Mouse (Mus musculus) A20 (cell line): Measurements from ENCODE around the gene Rps25.
A peak's percentile ranks its signal among the peaks of the same experiment; 100 is the strongest.

ENCODE experiments used
- DNase-seq: peaks from one replicate; pipeline ENCODE4 v3.0.0-alpha.2; 2011; ENCODE audit warnings: low read depth, low spot score

Rps25 gene

DNA sequence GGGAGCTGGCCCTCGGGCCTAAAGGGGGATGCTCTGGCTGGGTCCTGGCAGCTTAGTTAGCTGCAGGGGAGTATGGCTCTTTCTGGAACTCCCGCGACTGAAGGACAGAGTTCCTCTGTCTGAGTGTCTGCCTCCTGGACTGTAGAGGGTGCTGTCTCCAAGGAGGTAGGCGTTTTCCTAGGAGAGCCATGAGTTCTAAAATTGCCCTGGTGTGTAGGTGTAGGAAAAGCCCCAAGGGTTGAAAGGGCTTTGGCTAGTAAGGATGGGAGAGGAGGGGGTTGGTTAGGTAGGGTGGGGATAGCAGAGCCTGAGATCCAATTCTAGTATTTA, 47.9 kb downstream of the Rps25 start, which contains the start of gene Upk2:
Gene Upk2, minus strand, starts transcription at position 86 of the 330 bp plus-strand sequence.
- no peak for DNase-seq

DNA sequence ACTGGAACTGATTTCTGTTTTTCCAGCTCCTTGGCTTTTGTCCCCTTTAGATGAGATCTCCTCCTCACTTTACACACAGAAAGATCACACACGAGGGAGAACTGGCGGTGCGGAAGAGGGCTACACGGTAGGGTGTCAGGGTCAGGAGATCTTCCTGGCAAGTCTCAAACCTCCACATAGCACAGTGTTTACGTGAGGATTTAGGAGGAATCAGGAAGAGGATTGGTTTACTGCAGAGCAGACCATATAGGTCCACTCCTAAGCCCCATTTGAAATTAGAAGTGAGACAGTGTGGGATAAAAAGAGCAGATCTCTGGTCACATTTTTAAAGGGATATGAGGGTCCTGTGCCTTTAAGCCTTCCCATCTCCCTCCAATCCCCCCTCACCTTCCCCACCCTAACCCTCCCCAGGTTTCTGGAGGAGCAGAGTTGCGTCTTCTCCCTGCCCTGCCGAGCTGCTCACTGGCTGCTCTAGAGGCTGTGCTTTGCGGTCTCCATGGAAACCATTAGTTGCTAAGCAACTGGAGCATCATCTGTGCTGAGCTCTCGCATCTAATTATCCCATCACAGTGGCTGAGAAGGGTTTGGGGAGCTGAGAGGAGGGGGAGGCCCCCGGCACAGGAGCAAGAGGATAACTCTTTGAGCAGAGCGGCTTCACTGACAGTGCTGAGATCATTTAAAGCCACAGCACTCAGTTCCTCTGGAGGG, 50.2 kb downstream of the Rps25 start:
- peak; percentile 32 for DNase-seq
